Comparison of ENCODE assay signal across 16 mouse cellular contexts in the genomic region with DNA sequence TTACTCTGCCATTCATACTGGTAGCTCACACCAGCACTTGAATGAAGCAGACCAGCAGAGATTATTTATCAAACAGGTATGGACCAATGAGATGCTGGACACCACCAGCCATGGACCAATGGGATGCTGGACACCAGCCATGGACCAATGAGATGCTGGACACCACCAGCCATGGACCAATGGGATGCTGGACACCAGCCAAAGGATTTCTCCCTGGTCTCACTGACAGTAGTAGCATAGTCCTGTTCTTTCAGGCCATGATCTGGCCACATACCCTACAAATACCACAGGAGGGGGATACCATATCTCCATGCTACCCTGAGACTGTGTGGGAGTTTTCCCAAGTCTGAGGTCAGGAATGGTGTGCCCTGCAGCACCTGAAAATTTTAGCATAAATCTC.
"Had no signal": no experiment of that assay in that cellular context is flagged by ENCODE, and none has a peak within 500 bp of the region (broad histone marks: within the 10 kb centered on the region; RNA-seq: fewer than 3 reads in every experiment).

No protein-coding gene starts in this region.

- H3K27ac ChIP-seq: lung, embryonic 15.5 days; midbrain, embryonic 13.5 days; midbrain, embryonic 15.5 days; neural tube, embryonic 12.5 days; stomach, embryonic 15.5 days; stomach, postnatal 0 days had no signal

- H3K36me3 ChIP-seq: lung, embryonic 15.5 days; midbrain, embryonic 13.5 days; midbrain, embryonic 15.5 days; neural tube, embryonic 12.5 days; stomach, embryonic 15.5 days had no signal

- DNase-seq: lung, adult 18-20 months; lung, postnatal 14 days; lung, postnatal 36 days; right cerebral cortex, postnatal 14 days; thymus, adult 2 months; thymus, postnatal 25 days; thymus, postnatal 4 days had no signal

- H3K9ac ChIP-seq: lung, embryonic 15.5 days; midbrain, embryonic 13.5 days; midbrain, embryonic 15.5 days; neural tube, embryonic 12.5 days; stomach, embryonic 15.5 days had no signal

- H3K27me3 ChIP-seq: lung, embryonic 15.5 days; megakaryocyte, embryonic 14.5 days; midbrain, embryonic 15.5 days; neural tube, embryonic 12.5 days; stomach, embryonic 15.5 days had no signal

- ATAC-seq: lung, postnatal 0 days; midbrain, embryonic 13.5 days; midbrain, embryonic 15.5 days had no signal

- H3K9me3 ChIP-seq: lung, embryonic 15.5 days; midbrain, embryonic 13.5 days; midbrain, embryonic 15.5 days; neural tube, embryonic 12.5 days; stomach, embryonic 15.5 days had no signal

- H3K4me2 ChIP-seq: lung, embryonic 15.5 days; midbrain, embryonic 11.5 days; midbrain, embryonic 13.5 days; midbrain, embryonic 15.5 days; neural tube, embryonic 12.5 days; stomach, embryonic 15.5 days had no signal

- H3K4me1 ChIP-seq: lung, embryonic 15.5 days; megakaryocyte, embryonic 14.5 days had no signal

- H3K4me3 ChIP-seq: lung, embryonic 15.5 days; megakaryocyte, embryonic 14.5 days; midbrain, embryonic 13.5 days; midbrain, embryonic 15.5 days; neural tube, embryonic 12.5 days; stomach, embryonic 15.5 days had no signal
